Mouse (Mus musculus) MEL (cell line): Measurements from ENCODE around the gene Stpg1. TPM values are rescaled to one million over a fixed set of nuclear protein-coding genes. Genes with fewer than 3 reads are reported as not detected.

ENCODE experiments used
- DNase-seq: peaks from one replicate; pipeline ENCODE4 v3.0.0; 2011; ENCODE audit warnings: low read depth, low spot score
- H3K27ac ChIP-seq: 2 replicates; pipeline ENCODE4 v1.5.1; 2012; ENCODE audit warnings: low read depth, mild to moderate bottlenecking, control low read depth, low read length, moderate library complexity; ENCODE audit not compliant: control insufficient read depth
- H3K27me3 ChIP-seq, 2 experiments: fragments of 150-350 bp in 1 of 2; sonication (generic) in 1 of 2; 2 replicates each; pipeline ENCODE4 v1.6.1; 2012; ENCODE audit warnings: low read length in 2 of 2, mild to moderate bottlenecking in 2 of 2, improper control_type of control experiment in 1 of 2, moderate library complexity in 1 of 2; ENCODE audit not compliant: insufficient read depth in 2 of 2, control insufficient read depth in 1 of 2
- H3K36me3 ChIP-seq, 2 experiments: 2 replicates each; pipeline ENCODE4 v1.6.1; 2012 to 2014; ENCODE audit warnings: low read length in 2 of 2, improper control_type of control experiment in 1 of 2, inconsistent platforms in 1 of 2, mild to moderate bottlenecking in 1 of 2; ENCODE audit not compliant: insufficient read depth in 2 of 2, control insufficient read depth in 1 of 2
- H3K4me1 ChIP-seq, 2 experiments: fragments of 150-350 bp in 1 of 2; sonication (generic) in 1 of 2; 2 replicates each; pipeline ENCODE4 v1.6.1; 2012; ENCODE audit warnings: low read length in 2 of 2, improper control_type of control experiment in 1 of 2, mild to moderate bottlenecking in 1 of 2; ENCODE audit not compliant: insufficient read depth in 2 of 2, control insufficient read depth in 1 of 2
- H3K4me3 ChIP-seq, 2 experiments: fragments of 150-350 bp in 1 of 2; sonication (generic) in 1 of 2; 2 replicates each; pipeline ENCODE4 v1.5.1; 2012; ENCODE audit warnings: low read depth in 2 of 2, low read length in 2 of 2, mild to moderate bottlenecking in 2 of 2, moderate library complexity in 2 of 2, control low read depth in 1 of 2, improper control_type of control experiment in 1 of 2; ENCODE audit not compliant: control insufficient read depth in 1 of 2, insufficient read depth in 1 of 2
- H3K79me2 ChIP-seq: 2 replicates; pipeline ENCODE4 v1.6.1; 2012; ENCODE audit warnings: mild to moderate bottlenecking, low read length, moderate library complexity; ENCODE audit not compliant: control insufficient read depth, poor library complexity, insufficient read depth
- H3K9ac ChIP-seq: 2 replicates; pipeline ENCODE4 v1.6.1; 2012; ENCODE audit warnings: low read depth, mild to moderate bottlenecking, control low read depth, low read length, moderate library complexity; ENCODE audit not compliant: control insufficient read depth, poor library complexity, severe bottlenecking
- H3K9me3 ChIP-seq: fragments of 150-350 bp; sonication (generic); replicated peaks from 2 replicates; pipeline ENCODE4 v1.6.1; 2012; ENCODE audit warnings: mild to moderate bottlenecking, low read length, improper control_type of control experiment, moderate library complexity; ENCODE audit not compliant: insufficient read depth
- CTCF ChIP-seq, 3 experiments: IDR thresholded peaks in 2 of 3; conservative IDR thresholded peaks in 1 of 3; 2 replicates each; pipeline ENCODE4 v1.5.1; 2011 to 2012; ENCODE audit warnings: low read length in 3 of 3, low read depth in 2 of 3, mild to moderate bottlenecking in 2 of 3, improper control_type of control experiment in 1 of 3, inconsistent platforms in 1 of 3, mixed read lengths in 1 of 3, moderate library complexity in 1 of 3; ENCODE audit not compliant: control insufficient read depth in 1 of 3, insufficient read depth in 1 of 3, poor library complexity in 1 of 3, severe bottlenecking in 1 of 3
- E2F4 ChIP-seq: IDR thresholded peaks from 2 replicates; pipeline ENCODE4 v1.6.1; 2011; ENCODE audit warnings: low read depth, low read length, improper control_type of control experiment, borderline replicate concordance
- EP300 ChIP-seq, 2 experiments: IDR thresholded peaks; 2 replicates each; pipeline ENCODE4 v1.6.1; 2011; ENCODE audit warnings: improper control_type of control experiment in 2 of 2, low read length in 2 of 2, low read depth in 1 of 2, mild to moderate bottlenecking in 1 of 2
- GABPA ChIP-seq: IDR thresholded peaks from 2 replicates; pipeline ENCODE4 v1.6.1; 2012; ENCODE audit warnings: low read depth, mild to moderate bottlenecking, inconsistent platforms, low read length, improper control_type of control experiment, moderate library complexity
- GATA1 ChIP-seq: IDR thresholded peaks from 2 replicates; pipeline ENCODE4 v1.6.1; 2011; ENCODE audit warnings: low read depth, low read length, improper control_type of control experiment
- KAT2A ChIP-seq: conservative IDR thresholded peaks from 2 replicates; pipeline ENCODE4 v1.6.1; 2012; ENCODE audit warnings: low read depth, low read length, improper control_type of control experiment, inconsistent platforms
- MAX ChIP-seq: IDR thresholded peaks from 2 replicates; pipeline ENCODE4 v1.6.1; 2011; ENCODE audit warnings: low read length, improper control_type of control experiment
- MAZ ChIP-seq: IDR thresholded peaks from 2 replicates; pipeline ENCODE4 v1.6.1; 2012; ENCODE audit warnings: low read depth, mild to moderate bottlenecking, inconsistent platforms, low read length, improper control_type of control experiment
- MXI1 ChIP-seq: IDR thresholded peaks from 2 replicates; pipeline ENCODE4 v1.6.1; 2011; ENCODE audit warnings: mild to moderate bottlenecking, low read depth, low read length, improper control_type of control experiment
- MYB ChIP-seq: IDR thresholded peaks from 2 replicates; pipeline ENCODE4 v1.6.1; 2011; ENCODE audit warnings: mild to moderate bottlenecking, low read depth, low read length, improper control_type of control experiment
- NELFE ChIP-seq: IDR thresholded peaks from 2 replicates; pipeline ENCODE4 v1.6.1; 2011; ENCODE audit warnings: low read depth, low read length, improper control_type of control experiment
- NRF1 ChIP-seq: IDR thresholded peaks from 2 replicates; pipeline ENCODE4 v1.6.1; 2014; ENCODE audit warnings: low read depth, mild to moderate bottlenecking, inconsistent platforms, low read length, improper control_type of control experiment, moderate library complexity; ENCODE audit not compliant: poor library complexity, insufficient read depth, severe bottlenecking
- POLR2A ChIP-seq, 2 experiments: IDR thresholded peaks; 2 replicates each; pipeline ENCODE4 v1.6.1; 2011 to 2012; ENCODE audit warnings: low read length in 2 of 2, mild to moderate bottlenecking in 2 of 2, control low read depth in 1 of 2, improper control_type of control experiment in 1 of 2, low read depth in 1 of 2, moderate library complexity in 1 of 2; ENCODE audit not compliant: control insufficient read depth in 1 of 2, insufficient read depth in 1 of 2, poor library complexity in 1 of 2
- POLR2AphosphoS2 ChIP-seq: IDR thresholded peaks from 2 replicates; pipeline ENCODE4 v1.6.1; 2011; ENCODE audit warnings: low read length, improper control_type of control experiment
- RAD21 ChIP-seq: IDR thresholded peaks from 2 replicates; pipeline ENCODE4 v1.6.1; 2011; ENCODE audit warnings: mild to moderate bottlenecking, low read depth, low read length, improper control_type of control experiment
- RCOR1 ChIP-seq: IDR thresholded peaks from 2 replicates; pipeline ENCODE4 v1.6.1; 2012; ENCODE audit warnings: low read depth, mild to moderate bottlenecking, inconsistent platforms, low read length, improper control_type of control experiment
- SIN3A ChIP-seq: IDR thresholded peaks from 2 replicates; pipeline ENCODE4 v1.6.1; 2012; ENCODE audit warnings: low read length, improper control_type of control experiment, inconsistent platforms
- TBP ChIP-seq: IDR thresholded peaks from 2 replicates; pipeline ENCODE4 v1.8.0; 2011; ENCODE audit warnings: low read depth, low read length, improper control_type of control experiment
- TCF12 ChIP-seq: IDR thresholded peaks from 2 replicates; pipeline ENCODE4 v1.6.1; 2014; ENCODE audit warnings: low read depth, mild to moderate bottlenecking, inconsistent platforms, low read length, improper control_type of control experiment, moderate library complexity
- UBTF ChIP-seq: IDR thresholded peaks from 2 replicates; pipeline ENCODE4 v1.6.1; 2012; ENCODE audit warnings: low read depth, mild to moderate bottlenecking, inconsistent platforms, low read length, improper control_type of control experiment, moderate library complexity, borderline replicate concordance; ENCODE audit not compliant: insufficient read depth
- USF1 ChIP-seq: IDR thresholded peaks from 2 replicates; pipeline ENCODE4 v1.6.1; 2014; ENCODE audit warnings: low read depth, mild to moderate bottlenecking, inconsistent platforms, low read length, improper control_type of control experiment, moderate library complexity
- USF2 ChIP-seq, 2 experiments: IDR thresholded peaks; 2 replicates each; pipeline ENCODE4 v1.6.1; 2011 to 2012; ENCODE audit warnings: improper control_type of control experiment in 2 of 2, low read length in 2 of 2, borderline replicate concordance in 1 of 2, inconsistent platforms in 1 of 2, low read depth in 1 of 2, mild to moderate bottlenecking in 1 of 2; ENCODE audit not compliant: insufficient read depth in 1 of 2
- ZC3H11A ChIP-seq: IDR thresholded peaks from 2 replicates; pipeline ENCODE4 v1.6.1; 2012; ENCODE audit warnings: low read depth, mild to moderate bottlenecking, inconsistent platforms, low read length, improper control_type of control experiment
- ZKSCAN1 ChIP-seq: IDR thresholded peaks from 2 replicates; pipeline ENCODE4 v1.6.1; 2012; ENCODE audit warnings: low read depth, mild to moderate bottlenecking, inconsistent platforms, low read length, improper control_type of control experiment, moderate library complexity
- ZMIZ1 ChIP-seq: IDR thresholded peaks from 2 replicates; pipeline ENCODE4 v1.6.1; 2012; ENCODE audit warnings: low read depth, mild to moderate bottlenecking, inconsistent platforms, low read length, improper control_type of control experiment, moderate library complexity
- ZNF384 ChIP-seq: IDR thresholded peaks from 2 replicates; pipeline ENCODE4 v1.6.1; 2012; ENCODE audit warnings: low read depth, mild to moderate bottlenecking, inconsistent platforms, low read length, improper control_type of control experiment
- polyA plus RNA-seq, 2 experiments: library from polyadenylated mRNA; stranded (reverse) in 1 of 2; unstranded in 1 of 2; fragments of >175 nt in 1 of 2; fragments of >200 nt in 1 of 2; gene quantifications; 2 replicates each; pipeline versions ENCODE4 v1.2.1 to v1.2.4; 2012; ENCODE audit warnings: low replicate concordance in 2 of 2, low read depth in 1 of 2; ENCODE audit not compliant: insufficient read length in 2 of 2, insufficient read depth in 1 of 2, missing spikeins in 1 of 2
- total RNA-seq: library from RNA; depleted of rRNA; stranded (reverse); fragments of 300-350 nt; gene quantifications from 2 replicates; pipeline ENCODE4 v1.2.3, GENCODE M21; 2012

Stpg1 gene
- total and polyA plus RNA-seq, 3 experiments = 0.21 TPM; not detected in 2

GRCm38 (mm10) chr4:135571037-135571550 is 76.5 kb downstream of the Stpg1 start:
- H3K9ac ChIP-seq = no peak overlapping the region
- peaks cover 3 to 19% of the 10 kb centered on the region in 2 experiments; a peak in 3 of 4 replicates for H3K4me1 ChIP-seq
- H3K79me2 ChIP-seq = no peaks in the 10 kb centered on the region
- H3K9me3 ChIP-seq = no peaks in the 10 kb centered on the region
- H3K36me3 ChIP-seq = peaks cover 0 to 7% of the 10 kb centered on the region in 2 experiments; a peak in 2 of 4 replicates
- no peak overlapping the region for H3K27ac ChIP-seq
- TF ChIP-seq RAD21 (no peak), TCF12 (no peak), NRF1 (no peak), GATA1 (no peak), GABPA (no peak), TBP (no peak), USF2 (IDR thresholded peaks at IDR 0.05; ENCODE audit: borderline replicate concordance in 1 of 2, insufficient read depth in 1 of 2, low read depth in 1 of 2, low read length in 2 of 2) (no peak), ZMIZ1 (no peak), POLR2A (IDR thresholded peaks at IDR 0.05; ENCODE audit: control insufficient read depth in 1 of 2, insufficient read depth in 1 of 2, low read depth in 1 of 2, low read length in 2 of 2, poor library complexity in 1 of 2) (no peak), ZC3H11A (no peak), E2F4 (no peak)
- no peak overlapping the region for H3K4me3 ChIP-seq
- H3K27me3 ChIP-seq = peaks cover 0 to 2% of the 10 kb centered on the region in 2 experiments; a peak in 1 of 4 replicates
- no peak for DNase-seq

GRCm38 (mm10) chr4:135572276-135572675 is 77.7 kb downstream of the Stpg1 start:
- Histone ChIP-seq H3K9me3 (no peaks in the 10 kb centered on the region), H3K27ac (no peak overlapping the region), H3K79me2 (no peaks in the 10 kb centered on the region), H3K36me3 (peaks cover 0 to 5% of the 10 kb centered on the region in 2 experiments; a peak in 2 of 4 replicates), H3K9ac (no peak overlapping the region), H3K4me3 (no peak overlapping the region), H3K4me1 (peaks cover 3 to 13% of the 10 kb centered on the region in 2 experiments; a peak in 3 of 4 replicates), H3K27me3 (peaks cover 0 to 2% of the 10 kb centered on the region in 2 experiments; a peak in 1 of 4 replicates)
- DNase-seq = peak; percentile 47
- TF ChIP-seq MXI1 (no peak), RCOR1 (no peak), TCF12 (no peak), SIN3A (no peak), NELFE (no peak), ZC3H11A (no peak), EP300 (IDR thresholded peaks at IDR 0.05; ENCODE audit: low read depth in 1 of 2, low read length in 2 of 2) (no peak), ZMIZ1 (no peak), ZNF384 (no peak), USF1 (no peak), UBTF (no peak), ZKSCAN1 (no peak), MAX (no peak), CTCF (IDR thresholded peaks at IDR 0.05 in 2 of 3, conservative IDR thresholded peaks at IDR 0.05 in 1 of 3; ENCODE audit: control insufficient read depth in 1 of 3, insufficient read depth in 1 of 3, low read depth in 2 of 3, low read length in 3 of 3, poor library complexity in 1 of 3, severe bottlenecking in 1 of 3) (no peak), NRF1 (no peak), MYB (no peak), POLR2AphosphoS2 (no peak), MAZ (no peak), USF2 (IDR thresholded peaks at IDR 0.05; ENCODE audit: borderline replicate concordance in 1 of 2, insufficient read depth in 1 of 2, low read depth in 1 of 2, low read length in 2 of 2) (no peak), KAT2A (no peak)
